Mouse (Mus musculus): ENCODE data around the gene Gucy2g.

GRCm38 (mm10) chr19:55171585-55171984 is 69.5 kb downstream of the Gucy2g start:
- TF ChIP-seq CTCF (IDR thresholded peaks at IDR 0.05; ENCODE audit: low read depth, low read length) (no peak), TAL1 (conservative IDR thresholded peaks at IDR 0.05; ENCODE audit: low read depth, low read length) (no peak), GATA1 (IDR thresholded peaks at IDR 0.05; ENCODE audit: borderline replicate concordance, low read length) (no peak), POLR2AphosphoS5 (IDR thresholded peaks at IDR 0.05; ENCODE audit: insufficient replicate concordance, low read depth, low read length) (no peak)
